Mouse (Mus musculus): ENCODE measurements around the gene Tnfaip6. TPM values are rescaled to one million over a fixed set of nuclear protein-coding genes. Genes with fewer than 3 reads are reported as not detected.

The Tnfaip6 gene
- total and polyA plus RNA-seq, 3 experiments: 0.62 to 1.7 TPM; not detected in 1

GRCm38 (mm10) chr2:52053502-52053901, 15.7 kb downstream of the Tnfaip6 start:
- peak; percentile 29 for DNase-seq

- peak; percentile 76 for DNase-seq
Observed at GRCm38 (mm10) chr2:52055616-52056015, 17.8 kb downstream of the Tnfaip6 start.

- DNase-seq: no peak
Observed at GRCm38 (mm10) chr2:52057099-52057498, 19.3 kb downstream of the Tnfaip6 start.

GRCm38 (mm10) chr2:52057681-52058080, 19.9 kb downstream of the Tnfaip6 start:
- peak; percentile 23 for DNase-seq

GRCm38 (mm10) chr2:52068641-52069040, 30.8 kb downstream of the Tnfaip6 start:
- DNase-seq: no peak

GRCm38 (mm10) chr2:52070816-52071215, 33.0 kb downstream of the Tnfaip6 start:
- no peak for DNase-seq

GRCm38 (mm10) chr2:52071241-52071991, 33.6 kb downstream of the Tnfaip6 start:
- DNase-seq: no peak

GRCm38 (mm10) chr2:52072065-52072490, 34.3 kb downstream of the Tnfaip6 start:
- no peak for DNase-seq

- peak; percentile 94 for DNase-seq
Observed at GRCm38 (mm10) chr2:52072491-52073140, 34.8 kb downstream of the Tnfaip6 start, which contains the start of gene Rif1. TSS of gene Rif1 (plus strand) at chr2:52072832.

GRCm38 (mm10) chr2:52073141-52073904, 35.5 kb downstream of the Tnfaip6 start:
- DNase-seq: no peak

GRCm38 (mm10) chr2:52078666-52079065, 40.9 kb downstream of the Tnfaip6 start:
- DNase-seq: no peak

GRCm38 (mm10) chr2:52084013-52084412, 46.2 kb downstream of the Tnfaip6 start:
- DNase-seq: no peak

- no peak for DNase-seq
Observed at GRCm38 (mm10) chr2:52084571-52084970, 46.8 kb downstream of the Tnfaip6 start.

Other genes starting within 250 kb of the Tnfaip6 start
- 10 to 100 TPM; 14.2 to 19.2 TPM for gene Rbm43, start 102.8 kb upstream of the Tnfaip6 start, total RNA-seq (2021)
- 13.2 and 15.0 TPM in 2 replicates for gene Rbm43, start 102.8 kb upstream of the Tnfaip6 start, polyA plus RNA-seq (2012; rRNA removed)
- gene Nmi, start 64.5 kb upstream of the Tnfaip6 start, total RNA-seq (2021): 10 to 100 TPM in 1 of 2 experiments, 1 to 10 TPM in 1; 8.2 to 11.5 TPM
- gene Nmi, start 64.5 kb upstream of the Tnfaip6 start, polyA plus RNA-seq (2012; rRNA removed): 0.38 and 0.82 TPM in 2 replicates
- gene Rif1, start 34.8 kb downstream of the Tnfaip6 start, total RNA-seq (2021): 10 to 100 TPM; 24.1 to 26.4 TPM
- gene Rif1, start 34.8 kb downstream of the Tnfaip6 start, polyA plus RNA-seq (2012; rRNA removed): 0.40 and 1.1 TPM in 2 replicates